Mouse (Mus musculus) myocyte (in vitro differentiated cells): Measurements from ENCODE around the gene Napa. TPM values are rescaled to one million over a fixed set of nuclear protein-coding genes. Genes with fewer than 3 reads are reported as not detected.

Experiments
- H3K27me3 ChIP-seq: one replicate; pipeline ENCODE4 v1.6.1; 2011; ENCODE audit not compliant: control insufficient read depth, insufficient read depth, insufficient read length
- H3K36me3 ChIP-seq: one replicate; pipeline ENCODE4 v1.6.1; 2011; ENCODE audit not compliant: control insufficient read depth, insufficient read depth
- H3K4me2 ChIP-seq: one replicate; pipeline ENCODE4 v1.6.1; 2011; ENCODE audit warnings: low read depth, control low read depth
- H3K4me3 ChIP-seq: one replicate; pipeline ENCODE4 v1.5.1; 2011; ENCODE audit warnings: mild to moderate bottlenecking, control low read depth, moderate library complexity
- H3K79me2 ChIP-seq: one replicate; pipeline ENCODE4 v1.6.1; 2011; ENCODE audit not compliant: control insufficient read depth, insufficient read depth
- H3ac ChIP-seq: one replicate; pipeline ENCODE4 v1.6.1; 2011; ENCODE audit not compliant: control insufficient read depth, insufficient read length
- CEBPB ChIP-seq: IDR thresholded peaks from 2 replicates; pipeline ENCODE4 v1.6.1; 2011; ENCODE audit warnings: mild to moderate bottlenecking, moderate library complexity; ENCODE audit not compliant: poor library complexity, insufficient read depth, severe bottlenecking
- E2F4 ChIP-seq: IDR thresholded peaks from one replicate; pipeline ENCODE4 v1.6.1; 2011; ENCODE audit warnings: mild to moderate bottlenecking, control low read depth, moderate library complexity; ENCODE audit not compliant: insufficient read depth
- MAX ChIP-seq: IDR thresholded peaks from one replicate; pipeline ENCODE4 v1.6.1; 2011; ENCODE audit warnings: low read depth, mild to moderate bottlenecking, control low read depth
- MYOD1 ChIP-seq, 3 experiments: IDR thresholded peaks; one replicate each; pipeline ENCODE4 v1.6.1; 2011; ENCODE audit warnings: control low read depth in 2 of 3, low read depth in 2 of 3, mild to moderate bottlenecking in 2 of 3, moderate library complexity in 1 of 3; ENCODE audit not compliant: insufficient read length in 2 of 3, control insufficient read depth in 1 of 3
- MYOG ChIP-seq, 3 experiments: IDR thresholded peaks; one replicate each; pipeline ENCODE4 v1.6.1; 2011; ENCODE audit warnings: control low read depth in 2 of 3, low read depth in 2 of 3, mild to moderate bottlenecking in 2 of 3; ENCODE audit not compliant: insufficient read length in 2 of 3, control insufficient read depth in 1 of 3, insufficient read depth in 1 of 3
- POLR2A ChIP-seq: IDR thresholded peaks from one replicate; pipeline ENCODE4 v1.6.1; 2011; ENCODE audit warnings: low read depth, mild to moderate bottlenecking, control low read depth, moderate library complexity; ENCODE audit not compliant: insufficient read length
- POLR2AphosphoS2 ChIP-seq: IDR thresholded peaks from one replicate; pipeline ENCODE4 v1.6.1; 2011; ENCODE audit warnings: low read depth, control low read depth; ENCODE audit not compliant: insufficient read length
- REST ChIP-seq: IDR thresholded peaks from one replicate; pipeline ENCODE4 v1.6.1; 2011; ENCODE audit warnings: mild to moderate bottlenecking, control low read depth, moderate library complexity; ENCODE audit not compliant: insufficient read depth, insufficient read length
- SRF ChIP-seq: IDR thresholded peaks from one replicate; pipeline ENCODE4 v1.6.1; 2011; ENCODE audit warnings: low read depth; ENCODE audit not compliant: control insufficient read depth, insufficient read length
- TCF12 ChIP-seq: IDR thresholded peaks from one replicate; pipeline ENCODE4 v1.6.1; 2011; ENCODE audit warnings: mild to moderate bottlenecking, control low read depth; ENCODE audit not compliant: poor library complexity, insufficient read depth, severe bottlenecking
- TCF3 ChIP-seq: IDR thresholded peaks from one replicate; pipeline ENCODE4 v1.6.1; 2011; ENCODE audit warnings: low read depth, control low read depth; ENCODE audit not compliant: insufficient read length
- USF1 ChIP-seq: IDR thresholded peaks from one replicate; pipeline ENCODE4 v1.6.1; 2011; ENCODE audit warnings: low read depth, mild to moderate bottlenecking, control low read depth, moderate library complexity
- polyA plus RNA-seq: library from polyadenylated mRNA; unstranded; fragments of >200 nt; fragmentation: generic; extraction: Trizol; gene quantifications from one replicate; pipeline ENCODE4 v1.2.1, GENCODE M21; 2012; ENCODE audit warnings: missing spikeins

Gene Napa
- polyA plus RNA-seq, 1 experiment = 193 TPM

DNA sequence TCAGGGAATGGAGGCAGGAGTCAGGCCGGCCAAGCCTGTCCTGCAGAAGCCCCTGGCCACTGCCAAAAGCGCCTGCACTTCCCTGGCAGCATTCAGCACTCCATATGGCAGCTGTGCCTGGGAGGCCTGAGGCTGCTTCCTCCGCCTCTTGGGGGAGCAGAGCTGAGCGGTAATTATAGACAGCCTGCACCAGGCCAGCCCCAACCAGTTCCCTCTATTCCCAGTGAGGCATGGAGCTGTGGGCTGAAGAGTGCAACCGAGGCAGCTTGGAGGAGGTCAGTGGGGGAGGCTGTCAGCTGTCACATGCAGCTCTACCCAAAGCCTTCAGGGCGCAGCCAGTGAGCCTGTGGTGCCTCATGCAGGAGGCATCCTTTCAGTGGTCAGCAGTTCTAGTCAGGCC, 5.5 kb downstream of the Napa start:
- no peaks in the 10 kb centered on the region for H3K36me3 ChIP-seq
- no peak overlapping the region for H3ac ChIP-seq
- H3K4me2 ChIP-seq = no peak overlapping the region
- H3K4me3 ChIP-seq = no peak overlapping the region
- TF ChIP-seq TCF3 (no peak), USF1 (no peak), MYOG (IDR thresholded peaks at IDR 0.05; ENCODE audit: control insufficient read depth in 1 of 3, insufficient read depth in 1 of 3, insufficient read length in 2 of 3, low read depth in 2 of 3) (peak in 1 of 3 experiments; percentile 44), SRF (no peak), MAX (no peak)
- no peaks in the 10 kb centered on the region for H3K27me3 ChIP-seq
- peaks cover 65% of the 10 kb centered on the region for H3K79me2 ChIP-seq

DNA sequence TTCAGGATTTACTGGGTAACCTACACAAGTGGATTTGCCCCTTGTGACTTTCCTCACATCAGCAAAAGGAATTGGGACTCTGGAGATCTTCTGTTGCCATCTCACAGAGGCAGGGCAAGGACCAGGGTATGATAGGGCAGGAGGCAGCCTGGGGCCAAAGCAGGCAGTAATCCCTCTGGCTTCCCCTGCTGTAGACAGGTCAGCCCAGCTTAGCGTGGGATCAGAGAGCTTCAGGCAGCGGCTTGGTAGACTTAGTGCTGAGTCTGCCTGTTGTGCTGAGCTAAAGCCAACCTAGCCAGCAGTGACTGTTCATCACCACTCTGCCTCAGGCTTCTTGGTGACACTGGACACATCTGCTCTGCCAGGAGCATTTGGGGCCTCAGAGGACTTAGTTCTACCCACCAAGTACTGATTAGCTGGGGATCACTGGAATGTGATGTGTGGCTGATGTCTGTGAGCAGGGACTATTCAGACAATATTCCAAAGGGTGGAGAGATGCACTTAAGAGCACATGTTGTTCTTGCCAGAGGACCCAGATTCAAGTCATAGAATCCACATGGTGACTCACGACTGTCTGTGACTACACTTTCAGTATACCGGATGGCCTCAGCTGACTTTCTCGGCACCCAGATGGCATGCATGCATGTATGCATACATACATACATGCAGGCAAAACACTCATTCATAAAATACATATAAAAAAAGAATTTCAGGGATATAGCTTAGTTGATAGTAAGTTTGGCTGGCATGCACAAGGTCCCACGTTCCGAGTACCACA, 6.5 kb downstream of the Napa start:
- no peak overlapping the region for H3ac ChIP-seq
- H3K36me3 ChIP-seq = peaks cover 5% of the 10 kb centered on the region
- H3K79me2 ChIP-seq = peaks cover 54% of the 10 kb centered on the region
- no peaks in the 10 kb centered on the region for H3K27me3 ChIP-seq
- TF ChIP-seq MYOG (IDR thresholded peaks at IDR 0.05; ENCODE audit: control insufficient read depth in 1 of 3, insufficient read depth in 1 of 3, insufficient read length in 2 of 3, low read depth in 2 of 3) (no peak), E2F4 (no peak), POLR2A (no peak), TCF12 (no peak)
- no peak overlapping the region for H3K4me3 ChIP-seq
- H3K4me2 ChIP-seq = no peak overlapping the region

DNA sequence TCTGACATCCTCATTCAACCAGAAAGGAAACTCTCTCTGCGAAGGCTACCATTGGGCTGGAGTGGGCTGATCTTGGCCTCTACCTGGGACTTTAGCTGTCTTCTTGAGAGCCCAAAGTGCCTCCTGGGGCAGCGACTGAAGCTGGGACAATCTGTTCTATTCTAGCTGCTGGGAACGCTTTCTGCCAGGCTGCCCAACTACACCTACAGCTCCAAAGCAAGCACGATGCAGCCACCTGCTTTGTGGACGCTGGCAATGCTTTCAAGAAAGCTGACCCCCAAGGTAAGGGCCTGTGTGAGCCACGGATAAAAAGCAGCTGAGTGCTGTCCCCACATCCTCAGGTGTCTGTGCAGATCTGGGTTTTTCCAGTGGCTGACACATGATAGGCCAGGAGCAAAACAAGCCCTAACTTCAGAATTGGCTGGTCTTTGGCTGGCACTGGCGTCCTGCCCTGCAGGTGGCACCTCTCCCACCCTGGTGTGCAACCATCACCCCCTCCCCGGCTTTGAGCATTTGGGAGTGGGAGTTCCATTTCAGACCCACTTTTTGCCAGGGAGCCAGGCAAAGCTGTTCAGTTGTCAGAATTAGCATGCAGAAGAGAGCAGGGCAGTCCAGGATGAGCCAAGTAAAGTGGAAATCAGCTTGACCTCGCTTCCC, 10.8 kb downstream of the Napa start:
- H3K79me2 ChIP-seq = peaks cover 25% of the 10 kb centered on the region
- TF ChIP-seq CEBPB (no peak), MYOD1 (IDR thresholded peaks at IDR 0.05; ENCODE audit: control insufficient read depth in 1 of 3, insufficient read length in 2 of 3, low read depth in 2 of 3) (no peak), USF1 (no peak), REST (no peak)
- peaks cover 14% of the 10 kb centered on the region for H3K36me3 ChIP-seq
- no peak overlapping the region for H3ac ChIP-seq
- no peak overlapping the region for H3K4me2 ChIP-seq
- H3K4me3 ChIP-seq = no peak overlapping the region
- no peaks in the 10 kb centered on the region for H3K27me3 ChIP-seq

DNA sequence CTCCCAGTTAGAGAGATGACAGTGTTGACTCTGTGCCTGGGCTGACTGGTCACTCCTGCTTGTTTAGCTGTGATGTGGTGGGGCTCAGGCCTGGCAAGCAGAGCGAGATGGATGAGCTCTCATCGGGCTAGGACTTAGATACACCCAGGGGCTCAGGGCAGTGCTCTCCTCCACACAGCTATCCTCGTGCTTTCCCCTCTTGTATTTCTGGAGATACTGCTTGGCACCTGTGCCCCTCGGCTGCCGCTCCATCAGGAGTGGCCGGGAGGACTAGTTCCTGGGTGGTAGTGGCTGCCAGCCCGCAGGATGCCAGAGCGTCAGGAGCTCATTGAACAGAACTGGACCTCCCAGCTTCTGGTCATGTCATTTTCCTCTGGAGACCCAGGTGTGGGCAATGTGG, 11.9 kb downstream of the Napa start:
- Histone ChIP-seq H3K79me2 (peaks cover 14% of the 10 kb centered on the region), H3ac (no peak overlapping the region), H3K36me3 (peaks cover 19% of the 10 kb centered on the region), H3K4me2 (no peak overlapping the region), H3K4me3 (no peak overlapping the region), H3K27me3 (no peaks in the 10 kb centered on the region)
- TF ChIP-seq E2F4 = no peak
- TF ChIP-seq CEBPB = no peak
- TF ChIP-seq POLR2AphosphoS2 = no peak
- TF ChIP-seq TCF3 = no peak
- no peak for TF ChIP-seq SRF
- no peak for TF ChIP-seq REST
- no peak for TF ChIP-seq MYOD1 (IDR thresholded peaks at IDR 0.05; ENCODE audit: control insufficient read depth in 1 of 3, insufficient read length in 2 of 3, low read depth in 2 of 3)

DNA sequence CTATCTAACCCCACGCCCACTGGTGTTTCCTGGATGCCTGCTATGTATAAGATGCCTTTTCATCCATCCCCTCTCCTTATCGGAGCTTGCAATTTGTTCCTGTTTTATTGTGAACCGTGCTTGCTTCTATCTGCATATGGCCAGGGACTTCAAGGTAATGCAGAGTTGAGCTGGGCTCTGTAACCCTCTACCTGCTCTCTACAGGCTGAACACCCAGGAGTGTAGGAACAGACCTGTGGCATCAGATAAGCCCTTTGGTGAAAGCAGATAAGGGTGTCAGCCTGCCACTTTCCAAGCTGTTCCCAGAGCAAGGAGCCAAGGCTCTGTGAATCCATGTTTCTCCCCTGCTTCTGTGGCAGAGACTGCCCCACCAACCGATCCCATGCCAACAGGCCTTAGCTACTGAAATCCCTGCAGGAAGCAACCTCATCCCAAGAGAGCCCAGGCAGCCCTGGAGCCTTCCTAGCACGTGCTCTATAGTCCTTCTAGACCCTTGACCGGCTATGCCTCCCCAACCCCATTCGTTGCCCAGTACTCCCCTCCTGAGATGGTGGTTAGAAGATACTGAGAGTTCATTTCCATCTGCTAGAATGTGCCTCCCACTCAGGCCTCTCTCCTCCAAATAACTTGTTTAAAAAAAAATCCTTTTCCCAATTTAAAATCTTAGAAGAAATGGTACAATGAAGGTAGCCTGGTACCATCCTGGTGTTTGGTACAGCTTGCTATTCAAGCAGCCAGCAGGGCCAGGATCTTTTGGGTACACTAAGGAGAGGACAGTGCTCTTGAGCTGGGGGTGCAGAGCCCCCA, 13.2 kb downstream of the Napa start:
- Histone ChIP-seq H3K79me2 (peaks cover 2% of the 10 kb centered on the region), H3K27me3 (no peaks in the 10 kb centered on the region), H3K4me3 (no peak overlapping the region), H3K4me2 (no peak overlapping the region), H3ac (no peak overlapping the region), H3K36me3 (peaks cover 19% of the 10 kb centered on the region)
- TF ChIP-seq MAX (no peak), E2F4 (no peak), TCF12 (no peak), POLR2A (no peak), CEBPB (no peak), USF1 (no peak), POLR2AphosphoS2 (no peak), SRF (no peak), REST (no peak), MYOG (IDR thresholded peaks at IDR 0.05; ENCODE audit: control insufficient read depth in 1 of 3, insufficient read depth in 1 of 3, insufficient read length in 2 of 3, low read depth in 2 of 3) (no peak)
